Mouse (Mus musculus): Measurements from ENCODE around the gene Tmem253.
A peak's percentile ranks its signal among the peaks of the same experiment; 100 is the strongest.

The Tmem253 gene

DNA sequence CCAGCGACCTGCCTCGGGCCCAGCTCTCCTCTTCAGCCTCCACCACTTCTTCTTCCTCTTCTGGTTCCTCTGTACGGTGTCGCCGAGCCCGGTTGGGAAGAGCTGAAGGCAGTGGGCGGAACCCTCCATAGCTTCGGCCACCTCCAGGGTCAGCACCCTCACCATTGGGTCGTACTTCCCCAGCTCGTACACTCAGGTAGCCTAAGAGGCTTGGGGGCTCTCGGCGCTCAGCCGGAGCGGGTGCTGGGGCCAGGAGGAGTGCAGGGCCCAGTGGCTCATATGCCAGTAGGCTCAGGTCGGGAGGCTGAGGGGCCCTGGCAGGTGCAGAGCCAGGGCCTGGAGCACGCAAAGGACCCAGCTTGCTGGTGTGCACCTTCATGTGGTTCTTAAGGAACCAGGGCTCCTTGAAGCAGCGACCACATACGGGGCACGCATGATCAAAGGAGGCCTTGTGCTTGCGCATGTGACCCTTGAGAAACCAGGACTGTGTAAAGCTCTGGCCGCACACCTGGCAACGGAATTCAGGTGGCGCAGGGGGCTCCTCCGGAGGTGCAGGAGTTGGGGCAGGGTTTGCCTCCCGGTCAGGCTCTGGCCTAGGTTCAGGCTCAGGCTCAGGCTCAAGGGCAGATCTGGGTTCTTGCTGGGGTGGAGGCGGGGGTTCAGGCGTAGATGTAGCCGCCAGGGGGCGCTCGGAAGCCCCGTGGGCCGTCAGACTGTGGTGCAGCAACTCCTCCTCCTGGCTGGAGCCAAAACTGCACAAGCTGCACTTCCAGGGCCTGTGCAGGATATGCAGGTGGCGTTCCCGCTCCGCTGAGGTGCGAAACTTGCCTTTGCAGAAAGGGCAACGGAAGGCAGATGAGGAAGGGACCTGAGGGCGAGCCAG, 6.9 kb upstream of the Tmem253 start:
- peak; percentile 96 for DNase-seq

DNA sequence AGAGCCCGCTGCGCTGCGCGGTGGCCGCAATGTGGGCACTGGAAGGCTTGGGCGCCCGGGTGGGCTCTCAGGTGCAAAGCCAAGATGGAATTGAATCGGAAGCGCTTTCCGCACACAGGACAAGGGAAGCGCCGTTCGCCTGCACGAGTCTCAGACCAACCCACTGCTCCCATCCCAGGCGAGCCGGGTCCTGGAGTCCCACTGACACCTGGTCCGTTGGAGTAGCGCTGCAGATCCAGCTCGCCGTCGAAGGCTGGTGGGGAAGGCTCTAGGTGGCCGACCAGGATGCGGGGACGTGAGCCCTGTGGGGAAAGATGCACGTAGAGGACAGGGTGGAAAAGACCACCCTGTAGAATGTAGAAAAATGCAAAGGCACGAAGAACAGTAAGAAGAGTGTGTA, 6.1 kb upstream of the Tmem253 start:
- no peak for DNase-seq

DNA sequence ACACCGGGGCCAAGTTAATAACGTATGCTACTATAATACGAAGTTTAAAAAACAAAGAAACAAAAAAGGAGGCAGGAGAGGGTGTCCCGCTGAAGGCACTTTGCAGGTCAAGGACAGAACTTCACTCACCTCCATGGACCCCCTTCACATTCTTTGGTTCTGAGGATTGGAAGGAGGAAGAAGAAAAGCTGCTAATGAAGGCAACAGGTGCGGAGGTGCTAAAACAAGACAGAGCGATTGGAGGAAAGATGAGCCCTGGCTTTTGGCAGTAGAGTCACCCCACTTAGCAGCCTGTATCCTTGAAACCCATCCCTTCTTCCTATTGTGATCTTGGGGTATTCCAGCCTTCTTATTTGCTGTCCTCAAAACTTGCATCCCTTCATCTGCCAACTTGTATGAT, 5.6 kb upstream of the Tmem253 start:
- DNase-seq: no peak

DNA sequence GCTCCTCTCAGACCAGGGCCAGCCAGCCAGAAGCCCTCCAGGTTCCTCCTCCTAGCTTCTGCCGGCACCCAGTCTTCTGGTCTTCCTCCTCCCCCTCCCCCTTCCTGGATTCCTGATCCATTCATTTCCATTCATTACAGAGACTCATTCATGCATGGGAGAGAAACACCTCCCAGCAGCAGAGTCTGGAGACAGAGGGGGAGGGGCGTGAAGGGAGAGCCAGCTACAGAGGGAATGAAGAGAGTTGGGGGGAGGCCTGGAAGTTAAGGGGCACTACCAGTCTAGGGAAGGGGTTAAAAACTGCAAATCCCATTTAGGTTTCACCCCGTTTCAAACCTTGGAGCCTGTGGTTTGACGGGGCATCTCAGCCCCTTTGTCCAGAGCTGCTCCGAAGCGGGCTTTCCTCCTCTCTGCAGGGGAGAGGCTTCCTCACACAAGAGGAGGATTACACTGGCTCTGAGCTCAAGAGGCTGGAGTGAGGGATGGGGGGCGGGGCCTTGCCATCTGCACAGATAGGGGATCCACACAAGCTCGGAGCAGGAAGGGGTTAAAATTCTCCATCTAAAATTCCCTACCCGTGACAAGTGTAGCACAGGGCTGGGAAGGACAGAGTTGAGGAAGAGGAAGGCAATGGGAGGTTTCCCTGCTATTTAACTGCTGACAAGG, 4.9 kb upstream of the Tmem253 start:
- DNase-seq: peak; percentile 71

DNA sequence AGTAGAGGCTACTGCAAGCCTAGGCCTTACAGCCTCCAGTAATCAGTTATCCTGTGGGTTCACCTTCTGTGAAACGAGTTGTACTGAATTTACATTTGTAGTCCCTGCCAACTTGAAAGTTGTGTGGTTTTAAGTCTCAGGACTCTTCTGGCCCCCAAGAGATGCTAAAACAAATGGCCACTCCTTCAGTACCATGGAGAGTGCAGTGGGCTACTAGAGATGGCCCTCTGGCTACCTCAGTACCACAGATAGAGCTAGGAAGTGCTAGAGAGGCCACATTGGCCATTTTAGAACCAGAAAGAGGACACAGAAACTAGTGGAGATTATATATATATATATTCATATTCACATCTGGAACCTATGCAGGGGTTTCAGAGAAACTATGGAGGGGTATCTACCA, 3.8 kb upstream of the Tmem253 start:
- DNase-seq: no peak

DNA sequence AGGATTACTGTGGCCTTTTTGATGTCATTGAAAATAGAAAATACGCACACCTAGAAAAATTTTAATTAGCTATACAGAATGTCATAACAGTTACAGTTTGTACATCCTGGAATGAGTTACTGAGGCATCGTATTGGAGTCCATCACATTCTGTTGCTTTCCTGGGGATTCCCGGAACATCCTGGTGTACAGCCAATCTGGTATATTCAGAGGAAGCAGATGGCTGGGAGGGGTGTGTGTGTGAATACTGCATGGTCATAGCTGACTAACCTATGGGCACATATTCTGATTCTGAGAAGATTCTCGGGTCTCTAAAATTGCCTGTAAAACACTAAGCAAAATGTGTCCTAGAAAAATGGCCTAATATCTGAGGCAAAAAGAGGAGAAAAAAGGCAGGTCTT, 3.4 kb upstream of the Tmem253 start:
- DNase-seq: no peak

DNA sequence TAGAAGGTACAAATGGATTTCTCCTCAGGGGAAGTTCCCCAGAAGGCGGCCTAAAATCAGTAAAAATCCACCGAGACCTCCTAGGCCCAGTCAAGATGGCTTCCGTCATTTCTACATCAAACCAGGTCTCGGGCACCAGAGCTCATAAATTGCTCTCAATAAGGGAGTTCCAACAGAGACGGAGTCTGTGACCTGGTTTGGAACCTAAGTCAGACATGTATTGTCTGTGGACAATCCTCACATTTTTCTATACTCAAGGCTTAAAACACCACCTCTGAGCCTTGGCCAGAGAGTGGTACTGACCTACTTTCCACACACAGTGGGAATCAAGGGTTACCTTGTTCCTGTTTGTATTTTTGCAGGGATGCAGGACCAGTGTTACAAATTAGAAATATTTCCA, 2.9 kb upstream of the Tmem253 start:
- DNase-seq: no peak

DNA sequence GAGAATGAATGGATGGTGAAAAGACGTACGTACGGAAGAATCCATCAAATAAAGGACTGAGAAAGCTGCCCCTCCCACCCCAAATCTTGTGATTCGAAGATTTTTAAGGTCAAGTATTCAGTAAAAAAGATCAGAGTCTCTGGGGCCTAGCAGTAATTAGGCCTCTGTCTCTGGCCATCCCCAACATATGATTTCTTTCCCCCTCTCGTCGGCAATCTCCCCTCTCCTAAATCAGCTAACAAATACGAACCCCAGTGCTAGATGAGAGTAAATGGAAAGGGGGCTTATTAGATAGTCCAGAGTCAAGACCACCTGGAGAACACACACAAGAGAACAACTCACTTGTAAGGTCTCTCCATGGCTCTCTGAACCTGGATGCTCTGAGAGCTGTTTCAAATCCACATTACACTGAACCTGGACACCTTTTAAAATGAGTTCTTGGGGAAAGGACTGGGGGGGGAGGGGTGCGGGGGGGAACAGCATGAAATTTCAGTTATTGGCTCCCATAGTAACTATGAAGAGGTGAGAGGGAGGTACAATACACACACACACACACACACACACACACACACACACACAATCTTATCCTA, 2.3 kb upstream of the Tmem253 start:
- no peak for DNase-seq

DNA sequence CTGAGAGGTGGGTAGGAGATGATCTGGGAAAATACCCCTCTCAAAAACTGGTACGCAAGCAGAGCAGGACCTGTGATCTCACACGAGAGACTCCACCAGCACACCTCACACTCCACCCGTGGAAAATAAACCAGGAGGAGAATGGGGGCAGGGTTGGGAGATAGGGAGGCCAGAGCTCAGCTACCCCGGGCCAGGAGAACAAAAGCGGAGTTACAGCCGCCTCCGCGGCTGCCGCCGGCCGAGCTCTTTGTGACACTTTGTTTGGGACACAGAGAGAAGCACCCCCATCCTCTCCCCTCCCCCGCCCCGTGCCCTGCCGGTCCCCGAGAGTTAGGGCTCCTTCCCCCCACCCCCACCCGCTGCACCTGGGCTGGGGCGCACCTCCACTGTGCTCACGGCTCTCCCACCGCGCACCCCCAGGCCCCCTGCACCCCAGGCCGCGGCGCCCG, 1.7 kb upstream of the Tmem253 start:
- DNase-seq: peak; percentile 46

DNA sequence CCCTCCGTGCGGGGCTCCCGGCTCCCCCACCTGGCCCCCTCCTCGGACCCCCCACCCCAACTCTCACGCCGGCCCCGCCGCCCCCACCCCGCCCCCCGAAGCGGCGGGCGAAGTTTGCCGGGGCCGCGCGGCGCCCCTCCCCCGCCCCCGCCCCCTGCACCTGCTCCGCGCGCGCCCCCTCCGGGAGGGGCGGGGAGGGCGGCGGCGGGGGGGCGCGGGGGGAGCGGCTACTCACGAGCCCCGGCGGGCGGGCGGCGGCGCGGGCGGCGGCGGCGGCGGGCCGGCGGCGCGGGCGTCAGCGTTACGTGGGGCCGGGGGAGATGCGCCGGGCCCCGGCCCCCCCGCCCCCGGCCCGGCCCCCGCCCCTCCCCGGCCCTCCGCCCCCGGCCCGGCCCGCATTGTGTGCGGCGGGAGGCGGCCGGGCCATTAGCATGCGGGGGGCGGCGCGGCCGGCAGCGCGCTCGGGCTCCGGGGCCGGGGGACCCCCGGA, 1.1 kb upstream of the Tmem253 start:
- no peak for DNase-seq

DNA sequence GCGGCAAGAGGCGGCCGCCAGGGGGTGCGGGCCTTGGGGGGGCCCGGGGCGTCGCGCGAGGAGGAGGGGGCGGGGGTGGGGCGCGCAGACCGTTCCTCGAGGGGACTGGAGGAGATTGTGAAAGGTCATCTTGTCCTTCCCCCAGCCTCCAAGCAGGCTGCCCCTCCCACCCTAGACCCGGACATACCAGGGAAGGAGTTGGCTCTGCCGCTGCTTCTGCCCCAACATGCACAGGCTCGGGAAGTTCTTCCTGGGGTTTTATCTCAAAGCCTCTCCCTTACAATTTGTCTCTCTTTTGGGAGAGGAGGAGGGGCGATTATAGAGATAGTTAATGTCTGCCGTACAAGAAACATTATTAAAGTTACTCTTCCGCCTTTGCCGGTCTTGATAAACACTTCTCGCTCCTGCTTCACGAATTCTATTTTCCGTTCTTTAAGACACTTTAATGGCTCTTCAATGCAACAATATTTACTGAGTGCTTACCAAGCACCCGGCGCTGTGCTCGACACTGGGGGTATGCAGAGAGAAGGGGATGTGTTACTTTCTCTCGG, 622 bp upstream of the Tmem253 start:
- peak; percentile 59 for DNase-seq

DNA sequence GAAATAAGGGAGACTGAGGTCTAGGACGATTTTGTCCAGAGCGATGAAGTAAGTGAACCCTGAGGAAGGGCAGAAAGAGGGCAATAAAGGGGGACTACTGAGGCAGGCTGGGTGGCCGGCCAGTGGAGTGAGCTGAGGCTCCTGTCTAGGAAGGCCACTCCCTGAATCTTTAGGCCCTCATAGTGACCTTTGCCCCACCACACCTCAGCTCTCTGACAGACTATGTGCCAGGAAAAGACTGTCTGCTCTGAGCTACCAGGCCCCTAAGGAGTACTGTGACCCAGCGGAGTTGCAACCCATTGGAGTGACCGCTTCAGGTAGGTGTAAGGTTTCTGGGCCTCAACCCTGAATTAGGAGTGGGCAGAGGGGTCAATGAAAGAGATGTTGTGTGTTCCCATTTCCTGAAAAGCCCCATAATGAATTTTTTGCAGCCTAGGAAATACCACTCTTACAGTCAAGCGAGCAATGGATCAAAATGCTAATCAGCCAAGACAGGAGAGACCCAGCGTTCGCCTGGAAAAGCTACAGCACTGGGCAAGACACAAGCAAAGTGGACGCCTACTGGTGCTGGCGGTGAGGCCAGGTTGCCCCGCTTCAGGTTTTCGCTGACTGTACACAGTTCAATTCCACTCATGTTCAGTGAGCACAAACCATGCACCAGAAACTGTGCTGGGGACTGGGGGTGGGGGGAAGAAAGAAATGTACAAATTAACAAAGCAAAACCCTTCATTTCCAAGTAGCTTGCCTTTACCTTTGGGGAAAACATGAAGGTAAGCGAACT, 1.4 kb downstream of the Tmem253 start:
- no peak for DNase-seq

DNA sequence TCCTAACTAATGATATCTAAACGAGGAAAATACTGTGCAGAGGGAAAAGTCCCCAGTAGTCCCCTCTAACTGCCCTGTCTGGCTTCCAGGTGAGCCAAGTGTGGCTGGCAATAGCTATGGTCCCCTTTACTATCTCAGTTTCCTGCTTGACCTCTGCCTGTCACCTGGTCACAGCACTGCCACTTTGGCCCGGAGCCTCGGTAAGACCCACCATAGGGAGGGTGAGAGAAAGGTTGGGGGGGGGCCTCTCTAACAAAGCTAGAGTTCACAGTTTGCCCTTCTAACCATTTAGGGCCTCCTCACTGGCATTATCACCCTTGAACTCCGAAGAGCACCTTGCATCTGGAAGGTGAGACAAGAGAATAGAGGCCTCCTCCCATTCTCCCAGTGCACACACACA, 2.2 kb downstream of the Tmem253 start:
- DNase-seq: no peak

DNA sequence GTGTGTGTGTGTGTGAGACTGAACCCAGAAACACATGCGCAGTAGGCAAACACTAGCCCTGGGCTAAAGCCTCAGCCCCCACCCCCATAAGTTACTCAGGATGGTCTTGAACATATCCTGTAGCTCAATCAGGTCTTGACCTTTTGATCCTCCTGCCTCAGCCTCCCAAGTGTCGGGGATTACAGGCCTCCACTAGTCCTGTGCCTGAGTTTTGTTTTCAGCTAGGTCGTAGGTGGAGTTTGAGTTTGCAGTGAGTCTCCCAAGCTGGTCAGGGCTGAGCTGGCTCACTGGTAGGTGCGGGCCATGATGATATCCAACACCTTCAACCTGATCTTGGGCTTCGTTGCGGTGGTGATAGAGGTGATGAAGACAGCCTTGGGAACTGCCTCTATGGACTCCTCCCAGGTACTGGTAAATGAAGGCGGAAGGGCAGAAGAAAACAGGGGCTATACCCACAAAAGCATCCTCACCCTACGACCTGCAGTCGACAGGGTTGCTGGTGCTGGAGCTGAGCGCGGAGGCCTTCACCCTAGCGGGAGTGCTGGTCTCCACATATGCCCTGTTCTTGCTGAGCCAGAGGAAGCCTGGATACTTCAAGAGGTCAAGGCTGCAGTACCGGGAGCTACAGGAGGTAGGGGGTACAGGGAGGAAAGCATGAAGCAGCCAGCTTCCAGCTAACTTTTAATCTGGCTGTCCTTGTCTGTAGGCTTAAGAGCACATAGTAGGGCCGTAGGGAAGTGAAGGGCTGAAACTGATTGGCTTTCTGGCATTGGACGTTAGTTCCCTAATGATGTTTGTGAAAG, 3.0 kb downstream of the Tmem253 start:
- DNase-seq: no peak

DNA sequence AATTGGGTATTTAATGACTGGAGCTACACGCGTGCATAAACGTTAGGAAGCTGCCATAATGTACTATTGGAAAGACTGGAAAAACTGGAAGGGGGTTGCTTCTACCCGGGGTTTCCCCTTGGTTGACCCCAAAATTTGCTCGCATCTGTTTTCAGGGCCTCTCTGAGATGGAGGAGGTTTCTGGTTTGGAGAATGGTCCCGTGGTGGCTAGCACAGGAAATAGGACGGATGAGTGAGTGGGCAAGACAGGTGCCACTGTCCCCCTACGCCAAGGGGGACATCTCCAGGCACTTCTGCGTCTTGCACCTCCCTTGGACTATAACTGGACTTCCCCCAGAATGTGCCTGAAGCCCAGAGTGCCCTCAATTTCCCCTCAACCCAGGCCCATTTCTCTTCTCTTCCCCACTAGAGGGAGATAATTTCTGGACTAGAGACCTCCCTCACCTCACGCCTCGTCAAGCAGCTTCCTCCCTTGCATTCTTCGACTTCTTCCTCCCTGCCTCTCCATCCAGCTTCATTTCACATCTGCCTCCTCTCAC, 3.7 kb downstream of the Tmem253 start:
- DNase-seq: no peak

DNA sequence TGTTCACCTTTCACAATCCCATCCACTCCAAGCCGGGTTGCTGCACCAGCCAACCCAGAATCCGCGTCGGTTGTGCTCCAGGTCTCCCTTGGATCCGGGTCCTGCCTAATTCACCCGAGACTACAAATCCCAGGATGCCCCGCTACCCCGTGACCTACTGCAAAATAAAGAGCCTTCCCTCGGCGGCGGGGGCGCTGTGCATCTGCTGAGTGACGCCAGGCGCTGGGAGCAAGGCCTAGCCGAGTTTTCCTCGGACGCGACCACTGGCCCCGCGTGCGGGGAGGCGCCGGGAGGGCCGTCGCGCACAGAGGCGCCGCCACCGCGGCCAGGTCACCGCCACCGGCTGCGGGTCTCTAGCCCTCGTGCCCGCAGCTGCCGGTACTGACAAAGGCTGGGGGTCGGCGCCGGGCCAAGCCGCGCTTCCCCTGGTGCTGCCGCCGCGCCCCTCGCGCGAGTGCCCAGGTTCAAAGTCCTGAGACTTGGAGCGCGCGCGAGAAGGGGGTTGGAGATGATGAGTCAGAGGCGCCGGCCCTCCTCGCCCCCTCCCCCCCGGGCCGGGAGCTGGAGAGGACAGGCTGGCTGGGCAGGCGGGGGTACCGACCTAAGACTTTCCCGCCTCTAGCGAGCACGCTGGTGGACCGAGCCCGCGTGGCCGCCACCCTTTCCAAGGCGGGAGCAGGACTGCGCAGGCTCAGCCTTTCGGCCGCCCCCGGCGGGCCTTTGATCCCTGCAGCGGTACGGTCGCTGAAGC, 4.3 kb downstream of the Tmem253 start:
- DNase-seq: peak; percentile 97

DNA sequence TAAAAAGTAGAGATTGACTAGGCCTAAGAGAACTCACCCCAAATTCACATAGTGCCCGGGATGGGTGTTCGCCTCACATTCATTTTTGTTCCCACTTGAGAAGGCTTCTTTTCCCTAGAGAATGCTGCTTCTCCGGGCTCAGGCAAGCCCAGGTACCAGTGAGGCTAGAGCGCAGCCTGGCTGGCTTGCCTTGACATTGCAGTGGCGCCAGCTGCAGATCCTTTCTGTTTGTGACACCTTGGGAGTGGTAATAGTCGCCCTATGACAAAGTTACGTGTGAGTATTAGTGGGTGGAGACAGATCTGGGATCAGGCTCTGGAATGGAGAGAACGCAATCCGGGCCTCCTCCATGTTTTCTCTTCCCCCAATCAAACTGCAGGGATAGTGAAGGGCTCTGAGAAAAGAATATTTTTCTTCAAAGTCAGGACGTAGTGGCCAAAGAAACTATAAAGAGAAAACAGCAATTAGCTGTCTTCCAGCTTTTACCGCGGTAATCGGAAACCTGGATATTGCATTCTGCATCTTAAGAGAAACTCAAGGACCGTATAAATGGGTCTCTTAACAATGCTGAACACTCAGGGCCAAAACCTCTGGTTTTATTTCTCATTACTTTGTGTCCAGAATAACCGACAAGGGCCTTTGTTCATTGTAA, 5.2 kb downstream of the Tmem253 start, which contains the start of gene Zfp219:
Zfp219 (minus strand) TSS at position 248 of the 652 bp plus-strand sequence.
- DNase-seq: peak; percentile 51

DNA sequence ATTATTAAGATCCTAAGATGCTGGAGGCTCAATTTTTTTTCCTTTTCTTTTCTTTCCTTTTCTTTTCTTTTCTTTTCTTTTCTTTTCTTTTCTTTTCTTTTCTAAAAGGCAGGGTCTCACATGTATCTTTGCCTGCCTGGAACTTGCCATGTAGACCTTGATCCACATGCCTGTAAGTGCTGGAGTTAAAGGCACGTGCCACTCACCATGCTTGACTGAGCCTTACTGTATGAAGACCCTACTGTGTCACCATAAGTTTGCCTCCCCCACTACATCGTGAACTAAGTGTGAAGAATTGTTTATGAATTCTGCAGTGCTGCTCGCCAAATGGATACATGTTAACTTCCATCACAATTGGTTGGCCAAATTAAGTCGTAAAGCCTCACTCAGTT, 5.7 kb downstream of the Tmem253 start:
- DNase-seq: no peak

DNA sequence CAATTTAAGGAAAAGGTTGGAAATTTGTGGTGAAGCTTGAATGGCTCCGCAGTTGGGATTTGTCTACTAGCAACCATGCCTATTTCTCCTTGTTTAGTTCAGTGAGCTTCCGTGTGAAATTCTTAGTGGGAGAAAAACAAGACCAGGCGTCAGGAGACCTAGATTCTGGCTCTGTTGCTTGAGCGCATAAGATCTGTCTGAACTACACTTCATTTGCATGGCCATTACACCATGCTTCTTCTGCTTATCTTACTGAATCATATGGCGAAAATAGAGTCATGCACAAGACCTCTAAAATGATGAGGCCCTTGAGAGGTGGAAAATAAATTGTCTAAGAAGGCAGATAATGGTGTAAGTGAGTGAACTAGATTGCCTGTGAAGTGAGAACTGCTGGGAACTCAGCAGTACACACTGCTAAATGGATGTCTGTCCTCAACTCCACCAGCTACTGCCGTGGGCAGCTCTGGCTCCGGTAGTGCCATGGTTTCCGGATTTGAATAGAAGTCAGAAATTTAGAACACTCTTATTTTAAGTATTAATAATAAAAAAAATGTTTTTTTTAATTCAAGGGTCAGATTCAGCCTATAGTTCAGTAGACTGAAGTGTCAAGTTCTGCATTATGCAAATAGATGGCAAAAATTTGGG, 6.2 kb downstream of the Tmem253 start:
- no peak for DNase-seq

Measured in right cerebral cortex, postnatal 4 days (tissue).